Mouse (Mus musculus) adipocyte (in vitro differentiated cells): Measurements from ENCODE around the gene Akap6.

ENCODE experiments used
- DNase-seq: peaks from one replicate; pipeline ENCODE4 v3.0.0-alpha.2; 2016; ENCODE audit warnings: low spot score

The Akap6 gene

DNA sequence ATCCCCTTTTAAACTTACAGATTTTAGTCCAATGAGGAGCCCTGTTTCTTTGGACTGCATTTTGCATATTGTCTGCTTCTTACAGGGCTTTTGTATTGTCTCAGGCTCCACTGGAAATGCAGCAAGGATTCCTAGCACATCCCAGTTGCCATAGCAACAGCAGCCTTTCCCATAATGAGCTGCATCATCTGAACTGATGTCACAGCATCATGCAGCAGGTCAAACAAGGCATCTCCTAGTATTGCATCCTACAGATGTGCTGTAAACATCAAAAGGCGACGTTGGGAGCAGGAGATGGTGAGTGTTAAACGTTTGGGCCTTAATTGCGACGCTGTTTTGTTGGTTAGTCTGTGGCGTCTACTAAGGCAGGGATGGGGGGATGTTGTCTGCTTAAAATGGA, at the start of gene Akap6:
Akap6 (plus strand) TSS at position 238 of the 400 bp plus-strand sequence.
- no peak for DNase-seq

DNA sequence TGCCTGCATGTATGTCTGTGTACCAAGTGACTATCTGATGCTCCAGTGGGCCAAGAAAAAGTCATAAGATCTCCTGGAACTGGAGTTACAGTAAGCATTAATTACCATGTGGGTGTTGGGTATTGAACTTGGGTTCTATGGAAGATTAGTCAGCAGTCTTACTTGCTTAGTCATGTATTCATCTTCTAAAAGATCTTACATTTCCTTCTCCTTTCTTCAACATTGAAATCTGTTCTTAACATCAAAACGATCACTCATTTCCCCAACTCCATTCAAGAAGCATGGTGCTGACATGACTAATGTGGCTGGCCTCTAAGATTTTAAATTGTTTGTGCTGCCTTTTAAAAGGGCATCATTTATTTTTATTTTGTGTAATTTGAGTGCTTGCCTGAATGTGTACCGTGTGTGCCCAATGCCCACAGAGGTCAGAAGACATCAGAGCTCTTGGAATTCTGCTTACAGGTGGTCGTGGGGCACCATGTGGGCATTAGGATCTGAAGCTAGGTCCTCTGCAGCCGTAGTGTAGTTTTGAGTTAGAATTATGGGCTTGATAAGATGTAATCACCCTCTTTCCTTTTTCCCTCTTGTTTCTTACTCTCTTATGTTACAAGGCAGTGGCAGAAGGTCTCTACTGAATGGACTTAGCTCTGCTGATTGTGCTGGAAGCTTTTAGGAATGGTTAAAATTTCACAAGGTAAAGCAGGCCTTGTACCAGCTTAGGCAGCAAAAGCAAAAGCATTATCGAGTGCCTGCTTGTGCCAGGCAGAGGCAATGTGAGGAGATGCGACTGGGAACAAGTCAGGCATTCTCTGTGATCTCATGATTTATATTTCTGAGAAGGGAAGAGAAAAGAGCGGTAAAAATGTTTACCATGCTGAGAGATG, 36.0 kb upstream of the Akap6 start:
- DNase-seq: no peak

DNA sequence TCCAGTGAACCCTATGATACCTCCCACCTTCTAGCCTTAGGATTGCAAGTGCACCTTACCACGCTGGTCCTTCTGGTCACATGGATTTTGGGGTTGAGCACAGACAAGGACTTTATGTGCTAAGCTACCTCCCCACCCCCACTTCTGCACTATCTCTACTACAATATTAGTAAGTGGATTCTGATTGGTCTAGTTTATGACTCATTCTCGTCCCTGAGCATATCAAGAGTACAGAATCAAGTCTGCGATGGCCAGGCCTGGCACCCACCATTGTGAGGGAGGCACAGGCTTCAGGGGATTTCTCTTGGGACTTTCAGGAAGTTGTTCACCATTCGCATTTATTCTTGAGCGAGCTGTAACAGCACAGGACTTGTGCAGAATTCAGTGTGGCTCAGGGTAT, 34.2 kb upstream of the Akap6 start:
- DNase-seq: no peak

DNA sequence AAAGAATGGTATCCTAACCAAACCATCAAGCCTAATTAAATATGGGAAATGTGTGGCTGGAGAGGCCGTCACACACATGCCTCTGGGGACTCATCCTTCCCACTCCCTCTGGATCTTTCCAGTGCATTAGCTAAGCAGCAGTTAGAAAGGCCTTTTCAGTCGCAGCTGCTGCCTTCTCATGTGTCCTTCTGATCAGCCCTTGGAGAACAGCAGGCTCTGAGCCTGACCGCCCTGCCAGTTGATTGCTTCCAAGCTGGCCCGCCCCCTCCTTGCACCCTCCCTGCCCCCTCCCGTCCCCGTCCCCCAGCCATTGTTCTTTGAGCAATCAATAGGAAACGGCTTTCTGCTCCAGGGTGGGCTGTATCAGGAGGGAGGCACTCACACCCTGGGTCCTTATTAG, 27.7 kb upstream of the Akap6 start:
- no peak for DNase-seq

DNA sequence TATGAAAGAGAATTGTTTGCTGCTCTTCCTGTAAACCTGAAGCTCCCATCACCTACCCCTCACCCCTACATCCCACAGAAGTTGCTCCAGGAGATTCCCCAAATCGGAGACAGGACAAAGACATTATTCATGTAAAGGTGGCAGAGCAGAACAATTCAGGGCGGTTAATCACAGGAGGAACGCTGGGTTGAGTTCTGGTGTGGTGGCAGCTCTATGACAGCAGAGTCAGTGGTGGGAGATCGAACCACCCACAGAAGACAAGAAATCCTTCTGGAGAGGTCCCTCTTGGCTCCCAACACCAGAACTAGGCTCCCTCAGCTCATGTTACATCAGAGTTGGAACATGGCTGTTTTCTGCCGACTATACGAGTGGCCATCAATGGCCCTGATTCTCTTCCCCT, 27.2 kb upstream of the Akap6 start:
- DNase-seq: no peak

DNA sequence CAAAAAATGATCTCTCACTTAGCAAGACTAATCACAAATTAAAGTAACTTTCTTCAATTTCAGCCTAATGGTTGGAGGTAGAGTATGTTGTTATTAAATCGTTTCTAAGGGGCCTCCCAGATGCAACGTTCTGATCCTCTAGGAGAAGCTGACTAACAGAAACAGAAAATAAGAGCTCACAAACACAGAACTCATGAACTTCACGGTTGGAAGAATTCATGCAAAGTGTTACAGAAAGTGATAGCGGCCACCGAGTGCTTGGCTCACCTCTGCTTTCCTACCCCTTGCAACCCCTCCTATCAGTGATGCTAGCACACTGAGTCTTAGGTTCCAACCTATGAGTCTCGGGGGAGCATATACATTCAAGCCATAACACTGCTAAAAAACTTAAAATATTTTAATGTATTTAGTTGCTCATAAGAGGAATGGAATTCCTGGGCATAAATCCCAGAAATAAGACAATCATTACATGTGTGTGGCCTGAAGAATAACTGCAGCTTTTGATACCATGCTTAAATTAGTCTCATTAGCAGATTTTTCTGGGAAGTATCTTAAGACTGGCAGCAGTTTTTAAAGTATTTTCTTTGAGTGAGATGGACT, 25.7 kb upstream of the Akap6 start:
- no peak for DNase-seq

DNA sequence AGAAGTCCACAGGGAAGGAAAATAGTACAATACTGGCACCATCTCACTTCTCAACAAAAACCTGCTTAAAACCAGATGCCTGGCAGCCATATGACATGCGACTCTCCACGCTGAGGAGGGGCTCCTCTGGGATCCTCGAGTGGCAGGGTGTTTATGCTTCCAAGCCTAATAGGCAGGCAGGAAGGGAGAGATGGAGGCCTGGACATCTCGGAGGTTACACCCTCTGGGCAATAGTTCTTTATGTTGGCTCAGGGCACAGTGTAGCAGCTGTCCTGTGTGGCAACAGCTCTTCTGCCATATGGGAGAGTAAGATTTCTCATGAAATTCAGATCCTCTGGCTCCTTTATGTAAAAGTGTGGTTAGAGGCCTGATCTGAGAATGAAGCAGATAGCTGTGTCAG, 24.2 kb upstream of the Akap6 start:
- peak; percentile 30 for DNase-seq

DNA sequence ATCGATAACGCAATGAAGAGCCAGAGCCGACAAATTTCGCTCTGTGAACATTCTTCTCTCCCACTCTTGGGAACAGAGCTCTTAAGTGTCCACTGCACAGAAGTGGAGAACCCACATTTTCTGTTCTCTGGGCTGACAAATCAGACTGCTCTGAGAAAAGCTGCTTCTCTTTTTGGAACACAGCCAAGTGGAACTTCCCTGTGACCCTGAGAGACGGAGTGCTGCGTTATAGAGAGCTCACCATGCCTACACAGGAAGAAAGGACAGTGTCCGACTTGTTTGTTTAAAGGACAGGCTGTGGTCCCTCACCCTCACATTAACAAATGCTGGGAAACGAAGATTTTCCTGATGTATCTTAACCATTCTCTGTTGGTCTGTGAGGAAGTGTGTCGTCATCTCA, 11.8 kb upstream of the Akap6 start:
- peak; percentile 52 for DNase-seq

DNA sequence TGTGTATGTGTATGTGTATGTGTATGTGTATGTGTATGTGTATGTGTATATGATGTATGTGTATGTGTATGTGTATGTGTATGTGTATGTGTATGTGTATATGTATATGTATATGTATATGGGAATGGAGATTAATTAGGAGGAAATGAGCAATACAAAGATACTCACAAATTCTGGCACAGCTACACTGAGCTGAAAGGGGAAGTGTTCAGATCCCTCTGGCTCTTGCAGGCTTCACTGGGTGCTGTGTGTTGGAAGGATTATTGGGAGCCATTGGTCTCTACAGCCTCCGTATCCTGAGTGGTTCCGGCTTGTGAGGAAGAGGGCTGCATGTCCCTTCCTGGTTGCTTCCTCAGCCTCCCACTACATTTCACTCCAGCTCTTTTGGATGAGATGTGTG, 10.5 kb upstream of the Akap6 start:
- no peak for DNase-seq

DNA sequence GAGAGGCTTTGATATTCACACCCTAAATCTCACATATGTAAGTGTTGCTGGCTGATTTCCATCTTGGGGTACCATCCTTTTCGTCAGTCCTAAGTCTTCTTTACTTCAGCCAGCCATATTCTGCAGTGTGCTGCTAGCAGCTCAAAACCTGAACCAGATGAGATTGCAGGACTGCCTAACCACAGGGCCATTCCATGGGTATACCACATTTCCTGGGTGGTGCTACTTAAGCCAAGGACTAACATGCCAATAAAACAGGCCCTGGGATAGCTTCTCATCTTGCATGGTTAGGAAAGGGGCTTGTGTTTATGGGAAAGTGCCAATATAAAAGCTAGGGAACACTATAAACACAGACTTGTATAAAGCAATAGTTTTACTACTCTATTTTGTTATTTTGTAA, 7.6 kb upstream of the Akap6 start:
- no peak for DNase-seq

DNA sequence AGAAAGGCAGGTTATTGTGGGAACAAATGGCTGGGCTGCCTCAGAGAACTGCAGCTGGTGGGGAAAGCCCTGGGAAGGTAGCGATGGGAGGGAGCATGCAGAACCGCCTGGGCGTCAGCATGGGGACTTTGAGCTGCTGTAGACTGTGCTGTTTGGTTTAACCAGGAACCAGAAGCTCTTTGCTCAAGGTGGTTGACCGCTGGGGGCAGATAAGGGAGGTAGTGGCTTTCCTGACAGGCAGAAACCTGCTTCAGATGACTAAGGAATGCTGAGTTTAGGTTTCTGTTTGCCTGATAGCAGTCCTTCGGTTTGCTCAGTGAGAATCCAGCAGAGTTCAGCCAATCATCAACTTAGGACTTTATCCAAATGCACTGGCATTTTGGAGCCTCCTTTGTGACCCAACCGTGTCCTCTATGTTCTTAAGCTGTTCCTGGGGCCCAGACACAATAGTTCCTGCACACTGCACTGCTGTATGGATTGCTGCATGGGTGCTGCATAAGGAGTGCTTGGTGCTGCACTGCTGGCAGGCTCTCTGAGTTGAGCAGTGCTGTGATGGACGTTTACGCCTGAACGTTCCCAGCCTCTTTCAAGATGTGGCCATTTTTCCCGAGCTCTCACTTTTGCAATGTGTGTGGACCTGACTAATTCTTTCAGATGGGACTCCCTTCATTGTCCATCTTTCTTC, 6.8 kb upstream of the Akap6 start:
- DNase-seq: no peak

DNA sequence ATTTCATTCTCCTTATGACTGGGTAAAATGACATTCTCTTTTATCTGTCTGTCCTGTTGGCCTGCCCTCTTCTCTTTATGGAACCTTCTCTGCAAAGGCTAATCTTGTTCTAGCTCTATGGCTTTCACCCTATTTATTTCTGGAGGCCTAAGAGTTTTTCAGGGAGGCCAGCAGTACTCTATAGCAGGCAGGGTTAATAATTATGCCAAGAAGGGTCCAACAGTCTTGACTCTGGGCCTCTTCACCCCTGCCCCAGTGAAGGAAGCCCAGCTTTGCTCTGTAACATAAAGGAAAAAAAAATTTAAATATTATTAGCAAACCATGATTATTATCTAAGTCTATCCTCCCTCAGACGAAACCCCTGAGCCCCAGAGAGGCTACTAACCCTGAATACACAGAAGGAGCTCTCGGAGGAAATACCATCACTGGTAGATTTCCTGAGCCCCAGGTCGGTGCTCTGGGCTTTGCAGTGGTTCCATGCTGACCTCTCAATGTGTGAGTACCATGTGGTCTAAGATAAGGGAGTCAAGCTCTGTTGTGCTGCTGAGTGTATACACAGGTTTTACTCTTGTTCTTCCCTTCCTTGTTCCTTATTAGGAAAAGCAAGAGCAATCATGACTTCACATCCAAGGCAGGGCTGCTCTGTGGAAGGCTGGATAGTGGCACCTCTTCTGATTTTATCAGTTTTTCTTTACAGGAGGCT, 1.6 kb upstream of the Akap6 start:
- DNase-seq: no peak

DNA sequence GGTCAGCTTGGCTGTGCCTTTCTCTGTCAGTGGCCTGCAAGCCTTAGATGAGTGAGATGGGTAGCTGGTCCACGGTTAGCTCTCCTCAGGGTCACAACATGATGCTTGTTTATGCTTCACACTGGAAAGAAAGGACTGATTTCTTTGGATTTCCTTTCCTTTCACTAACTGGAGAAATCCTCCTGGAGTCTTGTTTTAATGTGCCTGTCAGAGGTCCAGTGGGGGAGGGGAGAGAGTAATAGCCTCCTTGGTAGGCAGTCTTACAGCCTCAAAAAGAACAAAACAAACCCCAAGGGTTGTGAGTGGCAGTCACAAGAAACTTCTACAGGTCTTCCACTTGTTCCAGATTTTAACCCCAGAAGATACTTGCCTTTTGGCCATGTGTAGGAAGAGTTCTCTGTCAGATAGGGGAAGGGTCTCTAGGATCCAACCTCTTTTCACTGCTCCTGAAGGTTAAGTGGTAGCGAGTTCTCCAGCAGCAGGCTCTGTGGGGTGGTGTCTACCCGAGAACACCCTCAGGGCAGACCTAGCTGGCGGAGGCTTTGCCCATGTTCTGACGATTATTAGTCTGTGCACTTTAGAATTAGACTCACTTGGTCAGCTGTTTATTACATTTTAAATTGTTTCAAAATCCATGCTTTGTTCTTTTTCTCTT, 780 bp upstream of the Akap6 start:
- DNase-seq: no peak

DNA sequence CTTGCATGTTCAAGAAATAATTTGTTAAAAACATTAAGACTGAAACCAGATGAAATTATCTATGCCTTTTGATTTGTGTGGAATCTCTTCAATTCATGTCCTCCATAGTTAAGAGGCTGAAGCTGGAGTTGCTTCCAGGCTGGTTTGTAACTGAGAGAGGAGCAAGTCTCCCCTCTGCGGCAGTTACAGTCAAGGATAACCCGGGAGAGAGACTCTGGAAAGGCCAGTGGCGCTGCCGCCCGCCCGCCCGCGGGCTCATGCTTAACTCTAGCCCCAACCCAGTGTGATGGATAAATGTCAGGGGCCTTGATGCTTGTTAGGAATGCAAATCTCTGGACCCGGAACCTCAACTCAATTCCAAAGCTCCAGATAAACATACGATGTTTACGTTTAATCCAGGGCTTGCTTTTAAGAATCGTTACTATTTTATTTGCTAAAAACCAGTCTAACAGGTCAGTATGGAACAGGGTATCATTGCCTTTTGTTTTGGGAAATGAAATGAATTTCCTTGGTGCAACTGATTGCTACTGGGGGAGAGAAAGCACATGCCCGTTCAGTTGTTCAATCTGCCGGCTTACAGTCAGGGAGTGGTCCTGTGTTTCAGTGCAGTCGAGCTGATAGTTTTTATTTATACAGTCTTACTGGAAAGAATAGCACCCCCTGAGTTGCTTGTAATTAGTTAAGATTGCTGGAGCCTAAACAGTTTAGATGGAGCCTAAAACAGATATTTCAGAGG, 946 bp downstream of the Akap6 start:
- DNase-seq: no peak

DNA sequence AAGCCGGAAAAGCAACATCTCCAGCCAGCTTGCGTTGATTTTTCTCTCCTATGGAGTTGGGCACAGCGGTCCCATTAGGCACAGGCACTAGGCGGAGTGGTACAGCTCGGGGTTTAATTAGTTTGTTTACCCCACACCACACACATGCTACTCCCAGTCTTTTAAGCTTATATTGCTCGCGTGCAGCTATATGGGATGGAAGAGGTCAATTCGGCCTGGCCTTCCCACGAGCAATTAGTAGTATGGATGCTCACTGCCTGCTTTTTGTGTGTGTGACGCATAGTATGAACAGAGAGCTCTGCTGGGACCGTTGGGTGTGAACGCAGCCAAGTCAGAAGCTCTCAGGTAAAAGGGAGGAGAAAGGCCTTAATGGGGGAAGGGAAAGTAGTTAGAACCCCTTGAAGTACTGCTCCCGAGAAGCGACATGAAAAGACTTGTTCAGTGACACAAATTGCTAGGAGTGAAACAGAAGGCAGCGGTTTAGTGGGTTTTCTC, 1.6 kb downstream of the Akap6 start:
- no peak for DNase-seq

DNA sequence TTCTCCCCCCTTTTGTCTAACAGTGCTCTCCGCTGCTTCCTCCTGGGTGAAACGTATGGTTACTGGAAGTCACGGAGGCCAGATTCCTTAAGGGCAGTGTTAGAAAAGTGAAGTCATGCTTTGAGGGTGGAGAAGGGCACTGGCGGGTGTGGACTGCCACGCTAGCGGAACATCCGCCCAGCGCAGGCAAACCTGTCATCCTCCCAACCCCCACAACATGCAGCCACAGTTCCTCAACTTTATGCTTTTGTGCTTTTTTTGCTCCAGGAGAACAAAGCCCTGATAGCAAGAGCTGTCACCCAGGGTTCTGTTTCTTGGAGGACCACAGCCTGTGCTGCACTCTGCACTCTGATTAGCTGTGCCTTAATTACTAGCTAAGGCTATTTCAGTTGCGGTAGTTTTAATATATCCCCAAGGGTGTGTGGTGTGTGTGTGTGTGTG, 2.0 kb downstream of the Akap6 start:
- no peak for DNase-seq

DNA sequence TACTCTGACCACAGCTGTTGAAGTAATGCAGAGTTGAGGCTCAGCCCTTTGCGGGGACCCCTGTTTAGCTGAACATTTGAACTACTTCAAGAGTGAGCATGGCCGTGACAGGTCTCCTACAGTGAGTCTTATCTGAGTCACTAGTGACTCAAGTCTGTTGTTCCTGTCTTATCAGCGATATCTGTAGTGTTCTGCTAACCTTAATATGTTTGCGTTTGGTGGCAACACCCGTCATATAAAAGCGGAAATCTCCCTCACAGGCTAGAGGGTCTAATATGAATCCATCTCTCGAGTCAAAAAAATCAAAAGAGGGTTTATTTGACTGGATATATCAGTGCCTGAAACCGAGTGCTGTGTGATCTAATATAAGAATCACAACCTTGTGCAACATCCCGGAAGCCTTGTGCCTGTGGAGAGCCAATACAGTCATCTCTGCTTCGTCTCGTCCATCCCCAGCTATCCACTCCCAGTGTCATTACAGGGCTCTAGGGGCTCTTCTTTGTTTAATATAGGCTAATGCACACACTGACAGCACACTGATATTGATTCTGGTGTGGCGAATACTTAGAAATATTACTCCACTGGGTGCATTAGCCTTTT, 3.3 kb downstream of the Akap6 start:
- DNase-seq: no peak

DNA sequence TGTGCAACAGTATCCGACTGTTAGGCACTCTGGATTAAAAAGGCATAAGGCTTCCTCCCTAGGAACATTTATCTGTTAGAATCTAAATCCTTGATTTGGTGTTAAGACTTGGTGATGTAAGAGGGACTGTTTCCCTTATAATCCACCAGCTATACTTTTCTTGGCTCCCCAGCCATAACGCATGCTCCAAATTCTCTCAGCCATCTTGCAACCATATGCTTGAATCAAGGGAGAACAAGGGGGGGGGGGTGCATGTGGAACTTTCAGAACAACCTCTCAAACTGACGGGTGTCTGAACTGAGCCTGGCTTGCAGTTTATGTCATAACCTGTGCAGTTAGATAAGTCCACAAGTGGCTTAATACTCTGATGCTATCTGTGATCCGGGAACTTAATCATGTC, 4.9 kb downstream of the Akap6 start:
- no peak for DNase-seq

DNA sequence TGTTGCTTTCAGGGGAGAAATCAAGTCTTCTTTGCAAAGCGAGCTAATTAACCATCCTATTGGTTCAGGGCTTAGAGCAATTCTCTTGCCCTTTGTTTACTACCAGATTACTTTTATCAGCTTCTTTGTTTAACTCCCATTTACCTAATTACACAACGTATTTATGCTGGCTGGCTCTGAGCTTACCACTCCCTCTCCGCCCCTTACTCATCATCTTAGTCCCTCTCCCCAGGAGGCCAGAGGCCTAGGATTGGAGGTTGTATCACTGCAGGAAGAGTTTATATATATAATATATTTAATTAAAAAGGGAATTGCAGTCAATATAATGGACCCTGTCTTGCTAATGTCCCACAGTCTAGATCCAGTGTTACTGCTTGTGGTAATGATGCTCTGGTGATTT, 5.6 kb downstream of the Akap6 start:
- no peak for DNase-seq

DNA sequence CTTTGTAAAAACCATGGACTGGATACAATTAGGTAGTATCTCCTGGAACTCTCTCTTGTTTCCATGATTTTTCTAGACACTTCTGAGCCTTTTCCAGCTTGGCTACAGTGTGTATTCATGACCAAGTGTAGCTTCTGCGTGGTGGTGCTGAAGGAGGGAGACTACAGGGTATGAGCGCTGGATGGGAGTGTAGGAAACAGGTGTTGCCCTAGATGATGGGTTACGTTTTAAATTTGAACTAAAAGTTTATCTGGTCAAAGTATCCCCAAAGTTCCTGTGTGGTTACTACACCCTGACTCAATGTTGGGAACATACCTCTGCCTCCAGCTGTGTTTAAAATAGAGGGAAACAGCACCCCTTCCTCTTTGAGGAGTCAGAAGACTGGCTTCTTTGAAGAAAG, 12.2 kb downstream of the Akap6 start:
- DNase-seq: no peak
